Mouse (Mus musculus): ENCODE data around the gene Fem1b. TPM values are rescaled to one million over a fixed set of nuclear protein-coding genes. Genes with fewer than 3 reads are reported as not detected.
A peak's percentile ranks its signal among the peaks of the same experiment; 100 is the strongest.

The Fem1b gene
- polyA plus RNA-seq, 1 experiment: 75.6 TPM

DNA sequence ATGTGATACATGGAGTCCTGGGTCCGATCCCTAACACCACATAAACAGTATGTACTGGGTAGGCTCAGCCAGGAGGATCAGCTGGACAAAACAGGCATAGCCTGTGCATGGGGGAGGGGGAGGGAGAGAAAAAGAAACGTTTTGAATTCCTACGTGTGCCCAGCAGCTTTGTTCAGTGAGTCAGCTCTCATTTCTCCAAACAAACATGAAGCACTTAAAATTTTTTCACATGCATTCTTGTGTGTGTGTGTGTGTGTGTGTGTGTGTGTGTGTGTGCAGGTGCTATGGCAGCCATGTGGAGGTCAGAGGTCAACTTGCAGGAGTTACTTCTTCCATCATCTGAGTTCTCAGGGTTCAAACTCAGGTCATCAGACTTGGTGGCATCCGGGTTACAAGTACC lies 36.3 kb downstream of the Fem1b start:
- Histone ChIP-seq H3K36me3 (ENCODE audit: control insufficient read depth, insufficient read depth, low read length) (no peaks in the 10 kb centered on the region), H3K27ac (ENCODE audit: control insufficient read depth, insufficient read depth, low read depth, low read length) (no peak overlapping the region), H3K4me3 (ENCODE audit: control insufficient read depth, low read depth, low read length) (no peak overlapping the region), H3K4me1 (ENCODE audit: control insufficient read depth, insufficient read depth, low read length) (no peaks in the 10 kb centered on the region), H3K27me3 (ENCODE audit: control insufficient read depth, insufficient read depth, low read length) (no peaks in the 10 kb centered on the region)
- TF ChIP-seq CTCF (IDR thresholded peaks at IDR 0.05; ENCODE audit: control insufficient read depth, insufficient read depth, insufficient replicate concordance, low read depth, low read length): no peak
- no peak for TF ChIP-seq POLR2A (IDR thresholded peaks at IDR 0.05; ENCODE audit: control insufficient read depth, low read depth, low read length)

DNA sequence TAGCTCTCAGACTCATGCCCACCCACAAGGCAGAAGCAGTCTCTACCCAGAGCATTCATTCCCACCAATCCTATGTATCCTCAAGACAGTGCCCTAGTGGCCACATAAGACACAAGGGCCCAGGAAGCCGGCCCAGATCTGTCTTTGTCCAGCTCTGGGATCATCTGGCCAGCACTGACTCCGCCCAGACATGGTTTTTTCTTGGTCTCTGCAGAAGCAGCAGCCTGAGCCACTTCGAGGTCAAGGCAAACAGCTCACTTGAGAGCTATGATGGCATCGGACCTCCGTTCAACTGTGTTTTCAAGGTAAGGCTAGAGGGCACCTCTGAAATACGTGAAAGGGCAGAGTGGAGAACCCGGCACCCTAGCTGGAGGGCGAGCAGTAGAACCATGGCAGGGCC lies 39.0 kb downstream of the Fem1b start:
- Histone ChIP-seq H3K36me3 (ENCODE audit: control insufficient read depth, insufficient read depth, low read length) (no peaks in the 10 kb centered on the region), H3K27ac (ENCODE audit: control insufficient read depth, insufficient read depth, low read depth, low read length) (0 out of 2 replicates have a peak overlapping the region, but pooled peaks have one; percentile 9), H3K4me1 (ENCODE audit: control insufficient read depth, insufficient read depth, low read length) (no peaks in the 10 kb centered on the region), H3K27me3 (ENCODE audit: control insufficient read depth, insufficient read depth, low read length) (no peaks in the 10 kb centered on the region), H3K4me3 (ENCODE audit: control insufficient read depth, low read depth, low read length) (peak overlapping the region; percentile 15)
- TF ChIP-seq CTCF (IDR thresholded peaks at IDR 0.05; ENCODE audit: control insufficient read depth, insufficient read depth, insufficient replicate concordance, low read depth, low read length): no peak
- TF ChIP-seq POLR2A (IDR thresholded peaks at IDR 0.05; ENCODE audit: control insufficient read depth, low read depth, low read length): no peak

DNA sequence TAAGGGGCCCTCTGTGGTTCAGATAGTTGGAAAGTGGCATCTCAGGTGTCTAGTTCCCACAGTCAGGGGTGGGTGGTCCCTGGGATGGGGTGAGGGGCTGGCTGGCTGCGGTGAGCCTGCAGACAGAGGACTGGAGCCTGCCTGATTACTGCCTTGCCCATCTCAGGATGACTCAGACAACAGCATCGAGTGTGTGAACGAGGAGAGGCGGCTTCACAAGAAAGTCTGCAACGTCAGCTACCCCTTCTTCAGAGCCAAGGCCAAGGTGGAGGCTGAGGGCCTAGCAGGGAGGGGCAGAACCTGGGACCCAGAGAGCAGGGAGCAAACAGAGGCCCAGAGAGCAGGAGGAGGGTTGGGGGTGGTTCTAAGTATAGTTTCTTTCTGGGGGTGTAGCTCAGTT lies 43.4 kb downstream of the Fem1b start:
- no peaks in the 10 kb centered on the region for H3K4me1 ChIP-seq (ENCODE audit: control insufficient read depth, insufficient read depth, low read length)
- no peaks in the 10 kb centered on the region for H3K27me3 ChIP-seq (ENCODE audit: control insufficient read depth, insufficient read depth, low read length)
- no peaks in the 10 kb centered on the region for H3K36me3 ChIP-seq (ENCODE audit: control insufficient read depth, insufficient read depth, low read length)
- H3K4me3 ChIP-seq (ENCODE audit: control insufficient read depth, low read depth, low read length): no peak overlapping the region
- H3K27ac ChIP-seq (ENCODE audit: control insufficient read depth, insufficient read depth, low read depth, low read length): no peak overlapping the region
- TF ChIP-seq CTCF (IDR thresholded peaks at IDR 0.05; ENCODE audit: control insufficient read depth, insufficient read depth, insufficient replicate concordance, low read depth, low read length) (no peak), POLR2A (IDR thresholded peaks at IDR 0.05; ENCODE audit: control insufficient read depth, low read depth, low read length) (no peak)

DNA sequence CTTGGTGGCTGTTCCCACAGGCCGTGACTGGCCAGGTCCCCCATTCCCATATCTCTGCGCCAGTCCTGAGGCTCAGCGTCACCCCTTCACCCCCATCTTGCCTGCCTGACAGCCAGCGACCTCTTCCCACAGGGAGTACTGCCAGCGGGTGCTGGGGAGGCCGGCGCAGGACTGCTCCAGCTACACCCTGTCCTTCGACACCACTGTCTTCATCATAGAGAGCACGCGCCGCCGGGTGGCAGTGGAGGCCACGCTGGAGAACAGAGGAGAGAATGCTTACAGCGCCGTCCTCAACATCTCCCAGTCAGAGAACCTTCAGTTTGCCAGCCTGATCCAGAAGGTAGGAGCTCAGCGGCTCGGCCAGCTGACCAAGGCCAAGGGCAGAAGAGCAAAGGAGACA lies 44.3 kb downstream of the Fem1b start:
- no peak for TF ChIP-seq CTCF (IDR thresholded peaks at IDR 0.05; ENCODE audit: control insufficient read depth, insufficient read depth, insufficient replicate concordance, low read depth, low read length)
- TF ChIP-seq POLR2A (IDR thresholded peaks at IDR 0.05; ENCODE audit: control insufficient read depth, low read depth, low read length): no peak
- Histone ChIP-seq H3K27me3 (ENCODE audit: control insufficient read depth, insufficient read depth, low read length) (no peaks in the 10 kb centered on the region), H3K27ac (ENCODE audit: control insufficient read depth, insufficient read depth, low read depth, low read length) (no peak overlapping the region), H3K36me3 (ENCODE audit: control insufficient read depth, insufficient read depth, low read length) (no peaks in the 10 kb centered on the region), H3K4me3 (ENCODE audit: control insufficient read depth, low read depth, low read length) (no peak overlapping the region), H3K4me1 (ENCODE audit: control insufficient read depth, insufficient read depth, low read length) (no peaks in the 10 kb centered on the region; the same call in 1 of the 2 replicates)

DNA sequence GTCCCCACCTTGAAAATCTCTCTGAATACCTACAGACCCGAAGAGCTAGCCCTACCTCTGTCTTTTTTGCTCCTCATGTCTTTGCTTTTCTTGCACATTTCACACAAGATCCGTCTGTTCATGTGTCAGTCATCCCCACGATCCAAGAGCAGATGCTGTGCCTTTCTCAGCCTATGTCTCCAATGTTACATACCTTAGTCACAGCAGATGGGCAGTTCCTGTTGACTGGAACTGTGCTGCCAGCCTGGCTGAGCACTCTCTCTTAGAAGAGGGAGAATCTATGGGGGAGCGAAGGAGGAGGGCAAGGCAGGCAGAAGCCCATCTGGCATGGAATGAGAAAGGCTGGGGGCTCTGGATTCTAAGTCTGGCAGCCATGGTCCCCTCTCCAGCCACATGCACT lies 46.4 kb downstream of the Fem1b start:
- Histone ChIP-seq H3K4me1 (ENCODE audit: control insufficient read depth, insufficient read depth, low read length) (no peaks in the 10 kb centered on the region; the same call in 1 of the 2 replicates), H3K4me3 (ENCODE audit: control insufficient read depth, low read depth, low read length) (no peak overlapping the region), H3K27me3 (ENCODE audit: control insufficient read depth, insufficient read depth, low read length) (no peaks in the 10 kb centered on the region), H3K36me3 (ENCODE audit: control insufficient read depth, insufficient read depth, low read length) (no peaks in the 10 kb centered on the region), H3K27ac (ENCODE audit: control insufficient read depth, insufficient read depth, low read depth, low read length) (no peak overlapping the region)
- TF ChIP-seq POLR2A (IDR thresholded peaks at IDR 0.05; ENCODE audit: control insufficient read depth, low read depth, low read length) (no peak), CTCF (IDR thresholded peaks at IDR 0.05; ENCODE audit: control insufficient read depth, insufficient read depth, insufficient replicate concordance, low read depth, low read length) (no peak)

DNA sequence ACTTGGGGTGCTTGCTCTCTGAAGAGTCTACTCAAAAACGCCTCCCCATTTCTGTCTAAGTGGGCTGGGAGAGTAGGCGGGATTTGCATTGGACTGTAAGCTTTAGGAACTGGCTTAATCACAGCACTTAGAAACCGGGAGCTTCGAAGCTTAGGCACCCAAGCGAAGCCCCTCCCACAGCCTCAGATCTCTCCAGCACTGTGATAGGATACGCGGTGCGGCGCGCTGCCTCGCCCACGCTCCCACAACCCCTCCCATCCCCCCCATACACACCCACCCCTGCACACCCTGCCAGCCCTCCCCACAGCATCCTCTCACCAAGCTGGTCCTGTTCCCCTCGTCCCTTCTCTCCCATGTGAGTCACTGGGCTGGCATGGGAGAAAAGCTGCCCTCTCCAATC lies 48.3 kb downstream of the Fem1b start:
- Histone ChIP-seq H3K36me3 (ENCODE audit: control insufficient read depth, insufficient read depth, low read length) (no peaks in the 10 kb centered on the region), H3K4me1 (ENCODE audit: control insufficient read depth, insufficient read depth, low read length) (no peaks in the 10 kb centered on the region; the same call in 1 of the 2 replicates), H3K27ac (ENCODE audit: control insufficient read depth, insufficient read depth, low read depth, low read length) (no peak overlapping the region), H3K4me3 (ENCODE audit: control insufficient read depth, low read depth, low read length) (no peak overlapping the region), H3K27me3 (ENCODE audit: control insufficient read depth, insufficient read depth, low read length) (no peaks in the 10 kb centered on the region)
- TF ChIP-seq CTCF (IDR thresholded peaks at IDR 0.05; ENCODE audit: control insufficient read depth, insufficient read depth, insufficient replicate concordance, low read depth, low read length) (no peak), POLR2A (IDR thresholded peaks at IDR 0.05; ENCODE audit: control insufficient read depth, low read depth, low read length) (no peak)

DNA sequence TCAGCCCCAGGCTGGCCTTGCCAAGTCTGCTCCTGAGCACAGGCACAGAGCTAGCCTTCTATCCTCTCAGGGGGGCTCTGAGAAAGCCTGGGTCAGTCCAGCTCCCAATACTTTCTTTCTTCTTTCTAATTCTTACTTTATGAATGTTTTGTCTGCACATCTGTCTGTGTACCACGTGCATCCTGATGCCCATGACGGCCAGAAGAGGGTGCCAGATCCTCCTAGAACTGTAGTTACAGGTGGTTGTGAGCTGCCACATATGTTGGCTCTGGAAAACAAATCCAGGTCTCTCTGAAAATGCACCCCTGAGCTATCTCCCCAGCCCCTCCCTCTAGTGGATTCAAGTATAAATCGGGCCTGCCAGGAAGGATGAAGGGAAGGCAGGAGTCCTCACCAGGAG lies 52.1 kb downstream of the Fem1b start:
- Histone ChIP-seq H3K27ac (ENCODE audit: control insufficient read depth, insufficient read depth, low read depth, low read length) (no peak overlapping the region), H3K36me3 (ENCODE audit: control insufficient read depth, insufficient read depth, low read length) (no peaks in the 10 kb centered on the region), H3K4me1 (ENCODE audit: control insufficient read depth, insufficient read depth, low read length) (no peaks in the 10 kb centered on the region; the same call in 1 of the 2 replicates), H3K27me3 (ENCODE audit: control insufficient read depth, insufficient read depth, low read length) (no peaks in the 10 kb centered on the region), H3K4me3 (ENCODE audit: control insufficient read depth, low read depth, low read length) (no peak overlapping the region)
- no peak for TF ChIP-seq CTCF (IDR thresholded peaks at IDR 0.05; ENCODE audit: control insufficient read depth, insufficient read depth, insufficient replicate concordance, low read depth, low read length)
- no peak for TF ChIP-seq POLR2A (IDR thresholded peaks at IDR 0.05; ENCODE audit: control insufficient read depth, low read depth, low read length)

DNA sequence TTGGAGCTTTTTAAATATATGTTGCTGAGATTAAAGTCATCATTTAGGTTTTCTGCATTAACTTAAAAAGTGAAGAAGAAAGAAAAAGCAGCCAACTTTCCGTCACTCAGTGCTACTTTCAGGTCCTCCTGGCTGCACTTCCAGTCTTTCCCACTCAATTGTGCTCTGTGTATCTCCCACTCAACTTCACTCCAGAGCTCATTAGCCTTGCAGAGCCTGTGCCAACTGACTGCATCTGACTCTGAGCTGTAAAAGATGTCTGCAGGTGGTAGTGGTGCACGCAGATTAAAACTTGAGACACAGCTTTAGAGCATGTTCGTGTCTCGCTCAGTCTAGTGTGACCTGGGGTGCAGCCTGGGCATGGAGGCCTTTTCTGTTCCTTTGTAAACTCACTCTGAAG lies 53.4 kb downstream of the Fem1b start:
- Histone ChIP-seq H3K27ac (ENCODE audit: control insufficient read depth, insufficient read depth, low read depth, low read length) (no peak overlapping the region), H3K36me3 (ENCODE audit: control insufficient read depth, insufficient read depth, low read length) (no peaks in the 10 kb centered on the region)
- TF ChIP-seq CTCF (IDR thresholded peaks at IDR 0.05; ENCODE audit: control insufficient read depth, insufficient read depth, insufficient replicate concordance, low read depth, low read length) (no peak), POLR2A (IDR thresholded peaks at IDR 0.05; ENCODE audit: control insufficient read depth, low read depth, low read length) (no peak)

More for the DNA sequence above, 53.4 kb downstream of the Fem1b start:
- H3K4me3 ChIP-seq (ENCODE audit: control insufficient read depth, low read depth, low read length): no peak overlapping the region
- no peaks in the 10 kb centered on the region for H3K27me3 ChIP-seq (ENCODE audit: control insufficient read depth, insufficient read depth, low read length)
- H3K4me1 ChIP-seq (ENCODE audit: control insufficient read depth, insufficient read depth, low read length): no peaks in the 10 kb centered on the region; the same call in 1 of the 2 replicates
